Mouse (Mus musculus): Measurements from ENCODE around the gene Acoxl.

GRCm38 (mm10) chr2:127991656-127992055 is 153.0 kb downstream of the Acoxl start:
- TF ChIP-seq GATA1 (IDR thresholded peaks at IDR 0.05; ENCODE audit: borderline replicate concordance, low read length) (no peak), CTCF (IDR thresholded peaks at IDR 0.05; ENCODE audit: low read depth, low read length) (no peak), POLR2AphosphoS5 (IDR thresholded peaks at IDR 0.05; ENCODE audit: insufficient replicate concordance, low read depth, low read length) (no peak)
